Mouse (Mus musculus) CH12.LX (cell line): ENCODE results near the gene Lrrc20.

Experiments
- CTCF ChIP-seq, 2 experiments: IDR thresholded peaks in 1 of 2; conservative IDR thresholded peaks in 1 of 2; 2 replicates each; pipeline ENCODE4 v1.5.1; 2011 to 2012; ENCODE audit warnings: low read depth in 2 of 2, low read length in 2 of 2, improper control_type of control experiment in 1 of 2, inconsistent platforms in 1 of 2, mild to moderate bottlenecking in 1 of 2, moderate library complexity in 1 of 2
- HCFC1 ChIP-seq: IDR thresholded peaks from 2 replicates; pipeline ENCODE4 v1.6.1; 2012; ENCODE audit warnings: low read depth, mild to moderate bottlenecking, inconsistent platforms, low read length, improper control_type of control experiment
- IRF4 ChIP-seq: IDR thresholded peaks from 2 replicates; pipeline ENCODE4 v1.6.1; 2014; ENCODE audit warnings: low read depth, mild to moderate bottlenecking, inconsistent platforms, low read length, improper control_type of control experiment
- POLR2A ChIP-seq: IDR thresholded peaks from 2 replicates; pipeline ENCODE4 v1.6.1; 2011; ENCODE audit warnings: low read depth, mild to moderate bottlenecking, improper control_type of control experiment, low read length
- SMC3 ChIP-seq: IDR thresholded peaks from 2 replicates; pipeline ENCODE4 v1.6.1; 2011; ENCODE audit warnings: low read depth, low read length, improper control_type of control experiment
- UBTF ChIP-seq: IDR thresholded peaks from 2 replicates; pipeline ENCODE4 v1.6.1; 2012; ENCODE audit warnings: low read depth, mild to moderate bottlenecking, inconsistent platforms, low read length, improper control_type of control experiment, moderate library complexity
- USF2 ChIP-seq: conservative IDR thresholded peaks from 2 replicates; pipeline ENCODE4 v1.6.1; 2011; ENCODE audit warnings: low read depth, low read length, improper control_type of control experiment
- ZMIZ1 ChIP-seq: IDR thresholded peaks from 2 replicates; pipeline ENCODE4 v1.6.1; 2012; ENCODE audit warnings: low read depth, mild to moderate bottlenecking, inconsistent platforms, low read length, improper control_type of control experiment

DNA sequence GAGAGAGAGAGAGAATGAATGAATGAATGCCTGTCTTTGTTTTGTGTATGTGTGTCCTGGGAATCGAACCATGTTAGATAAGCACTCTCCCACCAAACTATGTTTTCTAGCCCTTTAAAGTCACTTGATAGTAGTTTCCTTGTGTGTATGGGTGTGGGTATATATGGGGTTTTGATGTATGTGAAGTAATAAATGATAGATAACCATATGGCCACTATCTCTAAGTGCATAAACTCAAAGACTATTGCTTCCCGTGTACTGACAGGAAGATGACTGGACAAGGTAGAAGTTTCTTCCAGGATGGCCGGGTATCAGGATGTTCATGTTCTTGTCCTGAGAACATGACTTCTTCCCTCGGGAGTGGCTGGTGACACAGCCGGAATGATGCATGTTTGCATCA lies 41.3 kb downstream of the Lrrc20 start:
- TF ChIP-seq POLR2A, result no peak
- no peak for TF ChIP-seq SMC3
- TF ChIP-seq ZMIZ1, result no peak
- TF ChIP-seq HCFC1, result no peak
- no peak for TF ChIP-seq USF2
- no peak for TF ChIP-seq IRF4
- no peak for TF ChIP-seq UBTF
- TF ChIP-seq CTCF (conservative IDR thresholded peaks at IDR 0.05 in 1 of 2, IDR thresholded peaks at IDR 0.05 in 1 of 2; ENCODE audit: low read depth in 2 of 2, low read length in 2 of 2), result no peak
